Mouse (Mus musculus) kidney, postnatal 0 days (tissue): ENCODE results near the gene Bst1. TPM values are rescaled to one million over a fixed set of nuclear protein-coding genes. Genes with fewer than 3 reads are reported as not detected.
A peak's percentile ranks its signal among the peaks of the same experiment; 100 is the strongest.

ENCODE experiments used
- ATAC-seq: fragments of 200-750 bp; cut with Nextera tagmentation; replicated peaks from 2 replicates; pipeline ENCODE4 v1.8.0; 2017; ENCODE audit warnings: low read depth, moderate number of reproducible peaks, moderate TSS enrichment, moderate library complexity; ENCODE audit not compliant: low FRiP score
- DNase-seq: peaks from one replicate; pipeline ENCODE4 v3.0.0-alpha.2; 2016; ENCODE audit warnings: low spot score
- H3K27ac ChIP-seq: fragments of 300-500 bp; sonication (generic); 2 replicates; pipeline ENCODE4 v1.5.1; 2014; ENCODE audit warnings: mild to moderate bottlenecking
- H3K27me3 ChIP-seq: fragments of 300-500 bp; sonication (generic); 2 replicates; pipeline ENCODE4 v1.6.1; 2014; ENCODE audit warnings: low read length, mixed read lengths; ENCODE audit not compliant: insufficient read depth
- H3K36me3 ChIP-seq: fragments of 300-500 bp; sonication (generic); 2 replicates; pipeline ENCODE4 v1.6.1; 2014; ENCODE audit warnings: low read length, mixed read lengths; ENCODE audit not compliant: insufficient read depth
- H3K4me1 ChIP-seq: fragments of 300-500 bp; sonication (generic); replicated peaks from 2 replicates; pipeline ENCODE4 v1.6.1; 2014; ENCODE audit warnings: antibody characterized with exemption, low read length, mixed read lengths; ENCODE audit not compliant: insufficient read depth
- H3K4me2 ChIP-seq: fragments of 300-500 bp; sonication (generic); 2 replicates; pipeline ENCODE4 v1.6.1; 2014; ENCODE audit warnings: mild to moderate bottlenecking, low read length, moderate library complexity, mixed read lengths
- H3K4me3 ChIP-seq: fragments of 300-500 bp; sonication (generic); replicated peaks from 2 replicates; pipeline ENCODE4 v1.5.1; 2014; ENCODE audit warnings: low read depth, low read length
- H3K9ac ChIP-seq: fragments of 300-500 bp; sonication (generic); 2 replicates; pipeline ENCODE4 v1.6.1; 2014; ENCODE audit warnings: low read depth, low read length
- H3K9me3 ChIP-seq: fragments of 300-500 bp; sonication (generic); replicated peaks from 2 replicates; pipeline ENCODE4 v1.6.1; 2016; ENCODE audit warnings: low read length, inconsistent platforms, mixed read lengths
- CTCF ChIP-seq: IDR thresholded peaks from 2 replicates; pipeline ENCODE4 v1.5.1; 2016; ENCODE audit warnings: antibody characterized with exemption, low read depth, mild to moderate bottlenecking, moderate library complexity
- WGBS: fragments of 180-500 bp; shearing (Covaris S2); extraction: QIAGEN DNeasy Blood & Tissue Kit; methylation state at CpG from one replicate; pipeline ENCODE4 v1.1.7; 2014; 5-methylcytosine and 5-hydroxymethylcytosine counted together
- polyA plus RNA-seq: library from polyadenylated mRNA; unstranded; fragments of >200 nt; fragmentation: Nextera tagmentation; extraction: Ambion mirVana; gene quantifications from 2 replicates; pipeline ENCODE4 v1.2.1, GENCODE M21; 2015

The Bst1 gene
- polyA plus RNA-seq, 1 experiment from 2014 or later = 4.0 TPM

DNA sequence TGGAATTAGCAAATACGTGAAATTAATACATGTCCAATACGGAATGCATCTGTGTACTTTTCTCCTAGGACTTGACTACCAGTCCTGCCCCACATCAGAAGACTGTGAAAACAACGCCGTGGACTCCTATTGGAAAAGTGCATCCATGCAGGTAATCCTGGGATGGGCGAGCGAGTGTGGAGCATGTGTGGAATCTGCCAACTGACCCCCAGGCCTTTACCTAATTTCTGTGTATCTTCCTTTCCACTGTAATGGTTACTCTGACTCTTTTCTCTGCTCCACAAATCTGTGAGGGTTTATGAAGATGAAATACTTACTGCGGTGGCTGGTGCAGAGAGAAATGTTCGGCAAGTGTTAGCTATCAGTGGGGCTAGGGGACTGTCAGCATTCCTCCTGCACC lies 3.5 kb downstream of the Bst1 start:
- WGBS = 76% methylated on average over 8 of the region's 8 CpGs
- TF ChIP-seq CTCF = no peak
- ATAC-seq = no peak

DNA sequence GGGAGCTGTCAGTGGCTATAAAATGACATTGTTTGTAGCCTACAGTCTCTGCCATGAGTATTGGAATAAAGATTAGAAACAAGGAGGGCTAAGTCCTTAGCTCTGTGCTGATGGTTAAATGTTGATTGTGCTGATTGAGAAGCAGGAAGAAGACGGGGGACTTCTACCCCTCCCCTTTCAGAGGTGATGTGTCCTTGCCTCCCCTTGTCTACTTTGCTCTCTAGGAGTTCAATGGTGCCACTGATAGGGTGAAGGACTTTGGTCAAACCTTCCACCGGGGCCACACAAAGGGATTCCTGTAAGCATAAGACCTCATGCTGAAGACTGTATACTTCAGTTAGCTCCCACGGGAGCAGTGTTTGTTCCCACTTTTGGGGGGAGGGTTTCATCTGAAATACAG lies 4.1 kb downstream of the Bst1 start:
- no peak for ATAC-seq
- DNase-seq = no peak
- Histone ChIP-seq H3K4me3 (no peak overlapping the region), H3K4me1 (no peaks in the 10 kb centered on the region), H3K36me3 (no peaks in the 10 kb centered on the region), H3K4me2 (no peak overlapping the region), H3K9me3 (no peaks in the 10 kb centered on the region), H3K9ac (no peak overlapping the region), H3K27me3 (no peaks in the 10 kb centered on the region), H3K27ac (no peak overlapping the region)
- 84% methylated on average over 3 of the region's 3 CpGs for WGBS
- no peak for TF ChIP-seq CTCF

More for the DNA sequence above, 3.5 kb downstream of the Bst1 start:
- Histone ChIP-seq H3K4me3 (no peak overlapping the region), H3K4me1 (no peaks in the 10 kb centered on the region), H3K27ac (no peak overlapping the region), H3K36me3 (no peaks in the 10 kb centered on the region), H3K4me2 (no peak overlapping the region), H3K27me3 (no peaks in the 10 kb centered on the region), H3K9me3 (no peaks in the 10 kb centered on the region), H3K9ac (no peak overlapping the region)
- no peak for DNase-seq

DNA sequence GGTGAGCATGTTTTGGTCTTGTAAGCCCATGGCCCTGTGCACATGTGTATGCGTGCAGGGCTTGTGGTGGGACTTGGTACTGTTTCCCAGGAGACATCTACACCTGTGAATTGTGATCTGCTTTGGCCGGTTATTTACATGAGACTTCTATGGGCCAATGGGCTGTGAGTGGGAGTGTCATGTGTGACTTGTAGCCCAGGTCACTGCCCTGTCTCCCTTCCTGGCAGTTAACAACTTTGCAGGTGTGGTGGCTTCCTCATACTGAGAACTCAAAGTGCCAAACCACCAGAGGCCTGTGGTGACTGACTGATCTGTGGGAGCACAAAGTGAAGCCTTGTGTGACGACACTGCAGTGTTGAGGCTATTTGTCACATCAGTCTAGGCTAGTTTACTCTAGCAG lies 5.9 kb downstream of the Bst1 start:
- Histone ChIP-seq H3K27me3 (no peaks in the 10 kb centered on the region), H3K4me2 (no peak overlapping the region), H3K9ac (no peak overlapping the region), H3K9me3 (no peaks in the 10 kb centered on the region), H3K36me3 (no peaks in the 10 kb centered on the region), H3K27ac (no peak overlapping the region), H3K4me1 (no peaks in the 10 kb centered on the region), H3K4me3 (no peak overlapping the region)
- 59% methylated on average over 3 of the region's 3 CpGs for WGBS
- DNase-seq = no peak
- TF ChIP-seq CTCF = no peak
- no peak for ATAC-seq

DNA sequence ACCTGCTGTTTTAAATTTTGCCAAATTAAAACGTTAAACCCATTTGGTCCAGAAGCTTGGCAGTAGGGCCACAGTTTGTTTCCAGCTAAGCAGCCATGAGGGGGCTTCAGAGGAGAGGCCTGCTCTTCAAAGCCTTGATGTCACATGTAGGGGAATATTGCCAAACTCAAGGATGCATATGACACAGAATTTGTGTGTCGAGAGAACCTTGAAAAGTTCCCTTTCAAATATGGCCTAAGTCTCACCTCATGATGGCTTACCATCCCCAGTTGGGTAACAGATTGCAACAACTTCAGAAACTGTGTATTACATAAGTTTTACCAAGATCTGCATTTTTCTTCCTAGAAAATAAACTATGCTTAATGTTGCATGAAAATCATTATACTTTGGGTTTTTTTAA lies 8.2 kb downstream of the Bst1 start:
- H3K4me1 ChIP-seq = no peaks in the 10 kb centered on the region
- WGBS = 84% methylated on average over 2 of the region's 2 CpGs

DNA sequence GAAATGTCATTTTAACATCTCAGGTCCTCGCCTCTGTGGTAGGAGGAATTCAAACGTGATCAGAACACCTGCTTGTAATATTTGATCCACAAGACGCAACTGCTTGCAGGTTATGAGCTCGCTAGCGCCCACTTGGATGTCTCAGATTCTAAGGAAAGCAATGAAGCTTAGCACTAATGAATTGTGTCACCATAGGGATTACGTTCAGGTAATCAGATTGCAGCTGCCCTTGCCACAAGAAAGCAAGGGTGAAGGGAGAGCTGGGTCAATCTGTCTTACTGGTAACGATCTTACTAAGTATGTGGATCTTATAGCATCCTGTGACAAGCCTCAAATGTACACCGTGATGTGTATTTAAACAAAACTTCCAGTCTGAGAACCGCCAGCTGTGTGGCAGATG lies 8.7 kb downstream of the Bst1 start:
- no peak for ATAC-seq
- Histone ChIP-seq H3K9me3 (no peaks in the 10 kb centered on the region), H3K9ac (no peak overlapping the region), H3K4me1 (no peaks in the 10 kb centered on the region), H3K4me2 (no peak overlapping the region), H3K4me3 (no peak overlapping the region), H3K36me3 (no peaks in the 10 kb centered on the region), H3K27ac (no peak overlapping the region), H3K27me3 (no peaks in the 10 kb centered on the region)
- WGBS = 42% methylated on average over 9 of the region's 9 CpGs
- no peak for TF ChIP-seq CTCF
- DNase-seq = no peak

More for the DNA sequence above, 8.2 kb downstream of the Bst1 start:
- Histone ChIP-seq H3K36me3 (no peaks in the 10 kb centered on the region), H3K9ac (no peak overlapping the region), H3K4me2 (no peak overlapping the region), H3K4me3 (no peak overlapping the region), H3K27ac (no peak overlapping the region), H3K9me3 (no peaks in the 10 kb centered on the region), H3K27me3 (no peaks in the 10 kb centered on the region)
- DNase-seq (no peak), ATAC-seq (no peak)
- TF ChIP-seq CTCF = no peak

DNA sequence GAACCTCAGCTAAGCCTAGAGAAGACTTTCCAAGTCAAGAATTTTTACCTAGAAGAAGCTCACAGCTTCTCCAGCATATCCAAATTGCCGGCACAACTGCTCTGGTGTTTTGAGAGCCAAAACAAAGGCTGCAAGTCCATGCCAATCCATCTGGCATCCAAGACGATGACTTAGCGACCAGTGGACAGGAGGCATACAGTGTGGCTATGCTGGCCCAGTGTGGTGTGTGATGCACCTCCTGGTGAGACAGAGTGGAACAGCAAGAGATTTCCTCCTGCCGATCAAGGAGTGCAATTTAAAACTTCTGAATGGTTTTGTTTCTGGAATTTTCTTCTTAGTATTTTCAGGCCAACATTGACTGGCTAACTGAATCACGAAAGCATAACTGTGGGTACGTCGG lies 17.9 kb downstream of the Bst1 start:
- no peak; the same call in 1 of the 2 replicates for TF ChIP-seq CTCF
- no peak overlapping the region for H3K9ac ChIP-seq
- H3K9me3 ChIP-seq = no peaks in the 10 kb centered on the region
- no peak overlapping the region for H3K4me3 ChIP-seq
- H3K36me3 ChIP-seq = no peaks in the 10 kb centered on the region
- ATAC-seq (no peak), DNase-seq (no peak)
- H3K4me1 ChIP-seq = no peaks in the 10 kb centered on the region
- H3K27ac ChIP-seq = no peak overlapping the region
- no peak overlapping the region for H3K4me2 ChIP-seq
- 89% methylated on average over 7 of the region's 7 CpGs for WGBS
- H3K27me3 ChIP-seq = no peaks in the 10 kb centered on the region

DNA sequence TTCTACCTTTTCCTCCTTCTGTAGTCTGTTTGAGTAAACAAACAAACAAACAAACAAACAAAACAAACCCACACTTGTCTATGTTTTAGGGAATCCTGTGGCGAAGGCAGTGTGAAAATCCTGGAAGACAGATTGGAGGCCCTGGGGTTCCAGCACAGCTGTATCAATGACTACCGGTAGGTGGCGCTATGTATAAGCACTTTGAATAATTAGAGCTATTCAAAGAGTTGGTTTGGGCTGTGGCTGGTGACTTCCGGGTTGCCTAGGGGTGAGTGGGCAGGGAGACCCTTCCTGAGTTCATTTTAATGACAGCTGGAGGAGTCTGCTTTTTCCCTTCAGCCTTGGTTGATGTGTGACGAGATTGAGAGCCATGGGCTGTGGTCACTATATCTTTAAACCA lies 18.7 kb downstream of the Bst1 start:
- peak; percentile 65 for TF ChIP-seq CTCF
- 52% methylated on average over 5 of the region's 5 CpGs for WGBS
- no peak overlapping the region for H3K4me2 ChIP-seq
- no peaks in the 10 kb centered on the region for H3K9me3 ChIP-seq
- H3K9ac ChIP-seq = no peak overlapping the region
- H3K27ac ChIP-seq = no peak overlapping the region
- H3K27me3 ChIP-seq = no peaks in the 10 kb centered on the region
- no peak for ATAC-seq
- no peaks in the 10 kb centered on the region for H3K36me3 ChIP-seq
- no peaks in the 10 kb centered on the region for H3K4me1 ChIP-seq
- H3K4me3 ChIP-seq = no peak overlapping the region
- peak; percentile 53 for DNase-seq
